Comparison of ENCODE assay signal across 20 mouse cellular contexts in the genomic region with DNA sequence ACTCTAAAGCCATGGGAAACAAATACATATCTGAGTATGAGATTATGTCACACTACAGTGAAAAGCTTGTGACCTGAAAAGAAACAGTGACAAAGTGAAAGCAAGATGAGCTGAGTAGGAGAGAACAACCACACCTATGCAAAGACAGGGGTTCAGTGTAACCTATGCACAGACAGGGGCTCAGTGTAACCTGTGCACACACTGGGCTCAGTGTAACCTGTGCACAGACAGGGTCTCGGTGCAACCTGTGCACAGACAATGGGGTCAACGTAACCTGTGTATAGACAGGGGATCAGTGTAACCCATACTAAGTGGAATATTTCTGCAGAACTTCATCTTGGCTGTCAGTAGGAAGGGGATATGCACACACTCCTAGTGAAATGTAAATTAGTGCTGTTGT. TPM values are rescaled to one million over a fixed set of nuclear protein-coding genes. Genes with fewer than 3 reads are reported as not detected.
"Had no signal": no experiment of that assay in that cellular context is flagged by ENCODE, and none has a peak within 500 bp of the region (broad histone marks: within the 10 kb centered on the region; RNA-seq: fewer than 3 reads in every experiment).

No protein-coding gene starts in this region.

- H3K27ac ChIP-seq: liver, embryonic 15.5 days; lung, embryonic 15.5 days; macrophage; midbrain, embryonic 12.5 days; midbrain, embryonic 15.5 days; neural tube, embryonic 12.5 days; stomach, embryonic 15.5 days had no signal

- H3K4me3 ChIP-seq: liver, embryonic 15.5 days; lung, embryonic 15.5 days; midbrain, embryonic 12.5 days; midbrain, embryonic 15.5 days; neural tube, embryonic 12.5 days; stomach, embryonic 15.5 days had no signal

- H3K27me3 ChIP-seq: liver, embryonic 15.5 days; lung, embryonic 15.5 days; midbrain, embryonic 12.5 days; midbrain, embryonic 15.5 days; neural tube, embryonic 12.5 days; stomach, embryonic 15.5 days had no signal

- H3K9ac ChIP-seq: liver, embryonic 15.5 days; liver, postnatal 0 days; lung, embryonic 15.5 days; midbrain, embryonic 12.5 days; midbrain, embryonic 15.5 days; neural tube, embryonic 12.5 days; stomach, embryonic 15.5 days had no signal

- ATAC-seq: liver, postnatal 0 days; lung, postnatal 0 days; midbrain, embryonic 15.5 days had no signal

- H3K4me2 ChIP-seq: liver, embryonic 15.5 days; lung, embryonic 15.5 days; midbrain, embryonic 12.5 days; midbrain, embryonic 15.5 days; neural tube, embryonic 12.5 days; stomach, embryonic 15.5 days had no signal

- H3K36me3 ChIP-seq: liver, embryonic 15.5 days; lung, embryonic 15.5 days; midbrain, embryonic 12.5 days; midbrain, embryonic 15.5 days; neural tube, embryonic 12.5 days; stomach, embryonic 15.5 days had no signal

- H3K9me3 ChIP-seq: liver, embryonic 15.5 days; lung, embryonic 15.5 days; midbrain, embryonic 12.5 days; midbrain, embryonic 15.5 days; neural tube, embryonic 12.5 days; stomach, embryonic 15.5 days had no signal

- H3K4me1 ChIP-seq: liver, embryonic 15.5 days; lung, embryonic 15.5 days; midbrain, embryonic 12.5 days; midbrain, embryonic 15.5 days; neural tube, embryonic 12.5 days; stomach, embryonic 15.5 days had no signal

- DNase-seq: liver, postnatal 0 days; lung, adult 2 months; lung, postnatal 14 days; lung, postnatal 36 days; right cerebral cortex, postnatal 14 days; thymus, adult 18-20 months; thymus, postnatal 14 days; thymus, postnatal 36 days had no signal

RNA-seq across cellular contexts. Expression of a gene that starts 15.1 kb away (rescaled TPM):
- polyA plus RNA-seq: liver, embryonic 15.5 days; liver, postnatal 0 days; lung, adult 2 months; lung, embryonic 15.5 days; lung, postnatal 0 days; macrophage; midbrain, embryonic 12.5 days; midbrain, embryonic 15.5 days; midbrain, postnatal 0 days; neural tube, embryonic 12.5 days; neural tube, embryonic 14.5 days; spleen, adult 2 months; stomach, embryonic 15.5 days; thymus, postnatal 0 days had no signal

RNA-seq across cellular contexts. Expression of a gene that starts 46.3 kb away (rescaled TPM):
- polyA plus RNA-seq: liver, embryonic 15.5 days; liver, postnatal 0 days; lung, postnatal 0 days; macrophage; midbrain, embryonic 12.5 days; midbrain, embryonic 15.5 days; midbrain, postnatal 0 days; neural tube, embryonic 12.5 days; neural tube, embryonic 14.5 days; spleen, adult 2 months had no signal
